Mouse (Mus musculus) megakaryocyte-erythroid progenitor cell, adult 5-6 weeks (primary cell): Measurements from ENCODE around the gene Phc1. TPM values are rescaled to one million over a fixed set of nuclear protein-coding genes. Genes with fewer than 3 reads are reported as not detected.
A peak's percentile ranks its signal among the peaks of the same experiment; 100 is the strongest.

Source experiments
- ATAC-seq: replicated peaks from 2 replicates; pipeline ENCODE4 v1.8.0; 2016; ENCODE audit warnings: mild to moderate bottlenecking, inconsistent platforms; ENCODE audit not compliant: severe bottlenecking, poor library complexity, low FRiP score, low TSS enrichment
- total RNA-seq, 2 experiments: library from RNA; stranded (forward) in 1 of 2; stranded (reverse) in 1 of 2; fragments of 200-1000, 215-1000 nt in 1 of 2; fragments of >200 nt in 1 of 2; fragmentation: Nextera tagmentation in 1 of 2; gene quantifications; 2 replicates each; pipeline ENCODE4 v1.2.3; 2014 to 2017

Gene Phc1
- total RNA-seq, 2 experiments from 2014 or later, result 11.7 to 22.4 TPM

DNA sequence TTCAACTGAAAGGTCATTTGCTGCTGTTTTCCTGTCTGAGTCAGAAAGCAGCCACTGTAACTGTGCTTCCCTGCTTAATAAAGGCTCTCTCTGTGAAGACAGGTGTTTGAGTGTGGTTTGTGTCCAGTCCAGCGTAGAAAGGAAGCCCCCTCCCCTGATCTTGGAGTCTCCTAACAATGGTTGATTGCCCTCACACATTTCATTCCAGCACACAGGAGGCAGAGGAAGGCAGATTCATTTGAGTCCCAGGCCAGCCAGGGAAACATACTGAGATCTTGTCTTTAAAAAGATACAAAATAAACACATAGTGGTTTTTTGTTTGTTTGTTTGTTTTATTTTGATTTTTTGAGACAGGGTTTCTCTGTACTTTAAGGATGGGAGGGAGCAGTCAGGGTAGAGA is 38.2 kb downstream of the Phc1 start:
- ATAC-seq, result no peak

DNA sequence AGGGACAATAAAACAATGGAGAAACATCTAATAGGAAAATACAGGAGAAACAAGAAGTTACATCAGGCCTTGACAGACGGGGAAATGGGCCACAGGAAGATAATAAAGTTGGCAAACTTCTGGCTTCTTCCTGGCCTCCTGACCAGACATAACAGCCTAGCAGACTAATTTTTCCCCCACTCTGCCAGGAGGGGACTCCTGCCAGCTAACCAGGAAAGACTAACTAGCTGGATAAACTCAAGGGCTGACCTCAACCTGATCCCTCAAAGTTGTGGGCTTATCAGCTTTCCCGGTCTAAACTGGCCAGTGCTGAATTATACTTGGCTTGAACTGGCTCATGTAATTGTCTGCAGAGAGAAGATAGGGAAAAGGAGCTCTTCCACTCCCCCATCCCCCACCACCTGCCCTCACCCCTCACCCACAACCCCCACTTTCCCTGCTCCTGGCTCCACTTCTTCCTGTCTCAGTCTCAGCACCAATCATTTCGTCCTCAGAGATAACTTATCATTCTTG is 40.7 kb downstream of the Phc1 start:
- ATAC-seq, result peak; percentile 11; the same call in 1 of the 2 replicates

DNA sequence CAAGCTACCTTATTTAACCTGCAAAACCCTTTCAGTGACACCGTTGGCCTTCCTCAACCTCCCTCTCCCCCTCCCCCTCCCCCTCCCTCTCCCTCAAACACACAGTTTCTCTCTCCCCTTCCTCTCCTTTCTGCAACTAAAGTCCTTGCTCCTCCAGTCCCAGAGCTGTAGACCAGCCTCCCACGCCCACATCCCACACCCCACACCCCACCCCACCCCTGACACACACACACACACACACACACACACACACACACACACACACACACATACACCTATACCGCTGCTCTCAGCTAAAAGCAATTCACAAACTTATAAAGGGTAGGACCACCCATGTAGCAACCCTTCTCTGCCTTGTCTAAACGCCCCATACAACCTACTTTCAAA is 42.1 kb downstream of the Phc1 start:
- no peak for ATAC-seq

DNA sequence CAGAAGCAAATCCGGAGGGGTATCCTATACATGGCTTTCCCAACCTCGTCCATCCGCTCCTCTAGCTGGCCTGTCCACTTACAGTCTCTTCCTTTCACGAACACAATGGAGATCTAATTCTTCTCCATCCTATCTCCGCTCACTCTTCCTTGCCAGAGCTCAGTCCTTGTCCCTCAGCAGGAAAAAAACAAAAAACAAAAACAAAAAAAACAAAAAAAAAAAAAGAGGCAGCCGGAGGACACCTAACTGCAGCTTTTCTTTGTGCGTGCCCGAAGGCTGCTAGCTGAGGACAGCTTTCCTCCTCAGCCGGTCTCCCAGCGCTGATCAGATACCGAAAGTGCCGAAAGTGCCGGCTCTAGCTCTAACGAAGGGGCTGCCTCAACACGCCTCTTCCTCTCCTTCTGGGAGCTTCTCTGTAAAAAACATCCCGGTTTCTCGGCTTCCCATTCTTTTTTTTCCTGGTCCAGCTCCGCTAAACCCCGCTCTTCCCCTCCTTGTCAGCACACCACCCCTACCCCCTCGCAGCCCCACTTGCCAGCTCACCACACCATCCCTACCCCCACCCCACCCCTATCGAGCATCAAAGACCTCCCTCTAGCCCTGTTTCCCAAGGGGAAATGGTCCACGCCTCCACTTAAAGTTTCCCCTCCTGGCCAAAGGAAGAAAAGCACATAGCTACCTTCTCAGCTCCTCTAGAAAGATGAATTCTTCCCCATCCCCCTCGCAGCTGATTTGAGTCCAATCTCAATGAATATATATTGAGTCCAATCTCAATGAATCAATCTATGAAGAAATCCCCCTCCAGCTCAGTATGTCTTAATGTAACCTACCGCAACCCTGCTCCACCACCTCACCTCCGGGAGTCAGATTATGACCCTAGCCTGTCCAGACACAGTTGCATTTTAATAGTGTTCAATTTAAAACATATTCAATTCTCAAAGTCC is 42.8 kb downstream of the Phc1 start:
- peak; percentile 72 for ATAC-seq

DNA sequence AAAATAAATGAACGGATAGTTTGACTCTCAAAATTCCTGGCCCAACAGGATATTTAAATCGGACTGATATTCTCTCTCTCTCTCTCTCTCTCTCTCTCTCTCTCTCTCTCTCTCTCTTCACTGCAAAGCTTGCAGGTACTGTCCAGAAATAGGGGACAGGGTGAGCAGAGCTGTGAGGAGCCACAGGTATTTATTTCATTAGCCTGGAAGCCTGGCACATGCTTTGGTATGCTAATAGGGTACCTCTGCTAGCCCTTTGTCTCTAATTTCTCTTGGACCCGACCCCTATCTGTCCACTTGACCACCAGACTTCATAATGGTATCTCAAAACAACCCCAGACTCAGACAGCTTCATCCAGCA is 43.5 kb downstream of the Phc1 start:
- ATAC-seq, result no peak

DNA sequence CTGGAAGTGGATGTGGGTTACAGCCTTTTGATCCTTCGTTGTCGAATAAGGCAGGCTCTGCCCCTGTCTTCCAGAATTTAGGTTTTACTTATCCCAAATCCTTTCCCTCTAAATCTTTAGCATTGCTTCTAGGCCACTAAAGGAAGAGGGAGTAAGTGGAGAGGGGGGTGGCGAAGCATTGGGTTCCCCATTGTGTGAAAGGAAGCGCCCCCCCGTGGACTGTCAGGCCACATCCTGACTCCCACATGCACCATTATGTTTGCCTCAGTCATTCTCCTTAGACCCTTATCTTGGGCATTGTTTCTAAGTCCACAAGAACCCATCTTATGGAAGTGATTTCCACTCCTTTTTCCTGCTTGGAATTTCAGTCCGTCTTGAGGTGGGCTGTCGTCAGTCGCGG is 45.1 kb downstream of the Phc1 start:
- ATAC-seq, result peak; percentile 42; the same call in 1 of the 2 replicates

DNA sequence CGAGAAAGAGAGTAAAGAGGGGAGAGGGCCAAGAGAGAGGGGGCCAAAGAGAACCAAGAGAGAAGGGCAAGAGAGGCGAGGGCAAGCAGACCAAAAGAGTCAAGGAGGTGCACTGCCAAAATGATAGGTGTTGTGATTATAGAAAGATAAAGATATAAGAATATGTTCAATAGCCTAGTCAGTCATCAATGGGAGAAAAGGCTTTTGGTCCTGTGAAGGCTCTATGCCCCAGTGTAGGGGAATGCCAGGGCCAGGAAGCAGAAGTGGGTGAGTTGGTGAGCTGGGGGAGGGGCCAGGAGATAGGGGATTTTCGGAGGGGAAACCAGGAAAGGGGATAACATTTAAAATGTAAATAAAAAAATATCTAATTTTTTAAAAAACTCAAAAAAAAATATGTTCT is 46.1 kb downstream of the Phc1 start:
- no peak for ATAC-seq

DNA sequence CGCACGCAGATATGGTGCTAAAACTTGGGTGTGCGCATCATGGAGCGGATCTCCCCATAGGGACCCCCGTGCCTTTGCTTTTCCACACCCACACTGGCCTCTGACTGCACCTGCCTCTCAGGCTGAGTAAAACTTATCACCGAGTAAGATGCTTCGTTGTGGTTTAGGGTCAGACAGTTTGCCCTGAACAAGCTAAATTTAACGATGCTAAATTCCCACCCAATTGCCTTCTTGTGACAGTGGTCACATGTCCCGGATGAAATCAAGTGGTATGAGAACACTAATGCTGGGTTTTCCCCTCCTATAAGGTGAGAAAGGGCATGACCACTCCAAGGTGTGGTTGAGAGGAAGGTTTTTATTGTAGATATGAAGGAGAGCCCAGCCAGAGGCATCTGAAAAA is 46.6 kb downstream of the Phc1 start:
- ATAC-seq, result no peak

DNA sequence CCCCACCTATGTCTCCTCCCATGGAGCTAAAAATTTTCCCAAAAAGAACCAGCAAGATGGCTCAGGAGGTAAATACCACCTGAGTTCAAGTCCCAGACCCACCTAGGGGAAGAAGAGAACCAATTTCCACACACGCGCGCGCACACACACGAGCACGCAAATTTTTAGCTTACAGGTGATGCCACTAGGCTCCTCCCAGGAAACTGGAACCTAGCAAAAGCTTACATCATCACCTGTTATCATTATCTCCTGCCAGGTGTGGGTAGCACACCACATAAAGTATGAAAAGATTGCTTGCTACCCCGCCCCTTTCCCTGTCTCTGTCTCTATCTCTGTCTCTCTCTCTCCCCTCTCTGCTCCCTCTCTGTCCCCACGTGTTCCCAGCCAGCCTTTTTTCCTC is 47.2 kb downstream of the Phc1 start:
- ATAC-seq, result no peak

DNA sequence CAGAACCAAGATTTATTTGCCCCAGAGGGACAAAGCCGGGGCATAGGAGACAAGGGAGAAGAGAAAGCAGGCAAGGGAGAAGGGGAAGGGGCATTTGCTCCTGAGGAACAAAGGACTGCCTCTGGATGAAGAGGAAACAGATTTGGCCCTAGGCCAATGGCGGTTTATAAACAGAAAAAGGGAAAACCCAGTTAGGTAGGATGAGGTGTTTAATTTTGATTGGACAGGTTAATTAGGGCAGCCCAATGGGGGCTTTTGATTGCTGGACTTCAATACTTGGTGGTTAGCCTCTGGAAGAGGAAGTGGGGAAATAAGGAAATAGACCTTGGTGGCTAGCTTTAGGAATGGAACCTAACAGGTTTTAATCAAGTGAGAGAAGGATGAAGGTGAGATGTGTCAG is 48.2 kb downstream of the Phc1 start:
- no peak for ATAC-seq

DNA sequence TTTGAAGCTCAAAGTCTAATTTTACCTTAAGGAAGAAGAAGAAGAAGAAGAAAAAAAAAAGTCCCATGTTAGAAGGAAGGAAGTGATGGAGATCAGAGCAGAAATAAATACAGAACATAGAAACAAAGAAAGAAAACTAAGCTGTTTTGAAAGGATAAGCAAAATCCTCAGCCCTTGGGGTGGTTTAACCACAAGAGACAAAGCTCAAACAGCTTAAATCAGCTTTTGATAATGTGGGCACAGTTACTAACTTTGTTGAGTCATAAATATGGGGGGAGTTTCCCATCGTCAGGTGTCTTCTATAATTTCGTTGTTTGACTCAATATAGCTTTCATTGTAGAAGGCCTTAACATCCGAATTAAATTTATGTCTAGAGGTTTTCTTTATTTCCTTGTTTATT is 48.6 kb downstream of the Phc1 start:
- peak; percentile 53 for ATAC-seq

DNA sequence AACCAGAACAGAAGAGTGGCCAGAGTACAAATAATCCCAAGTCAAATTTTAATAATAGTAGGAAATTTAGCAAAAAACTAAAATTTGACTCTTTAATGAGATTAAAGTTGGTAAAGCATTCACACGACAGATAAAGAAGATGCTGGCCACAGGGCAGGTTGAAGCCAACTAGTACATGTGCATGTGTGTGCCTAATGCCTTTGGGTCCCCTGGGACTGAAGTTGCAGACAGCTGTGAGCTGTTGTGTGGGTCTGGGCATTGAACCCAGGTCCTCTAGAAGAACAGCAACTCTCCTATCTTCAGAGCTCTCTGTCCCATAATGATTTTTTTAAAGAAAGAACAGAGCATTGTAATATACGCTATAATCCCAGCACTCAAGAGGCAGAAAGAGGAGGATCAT is 49.1 kb downstream of the Phc1 start:
- no peak for ATAC-seq

DNA sequence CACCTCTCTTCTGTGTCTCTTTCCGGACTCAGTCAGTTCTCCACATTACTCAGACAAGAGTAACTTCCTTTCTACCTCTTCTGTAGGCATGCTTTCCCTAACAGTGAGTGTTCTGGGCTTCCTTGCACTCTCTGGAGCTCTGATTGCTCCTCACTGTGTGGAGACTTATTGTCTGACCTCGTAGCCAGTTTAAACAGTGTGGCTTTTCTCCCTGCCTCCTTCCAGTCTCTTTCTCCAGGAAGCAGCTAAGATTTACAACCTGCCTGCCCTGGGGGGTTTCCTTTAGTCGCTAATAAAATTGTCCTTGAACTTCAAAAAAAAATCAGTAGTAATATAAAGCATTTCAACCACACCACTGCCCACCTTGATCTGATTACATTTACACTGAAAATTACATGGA is 50.1 kb downstream of the Phc1 start:
- ATAC-seq, result no peak

DNA sequence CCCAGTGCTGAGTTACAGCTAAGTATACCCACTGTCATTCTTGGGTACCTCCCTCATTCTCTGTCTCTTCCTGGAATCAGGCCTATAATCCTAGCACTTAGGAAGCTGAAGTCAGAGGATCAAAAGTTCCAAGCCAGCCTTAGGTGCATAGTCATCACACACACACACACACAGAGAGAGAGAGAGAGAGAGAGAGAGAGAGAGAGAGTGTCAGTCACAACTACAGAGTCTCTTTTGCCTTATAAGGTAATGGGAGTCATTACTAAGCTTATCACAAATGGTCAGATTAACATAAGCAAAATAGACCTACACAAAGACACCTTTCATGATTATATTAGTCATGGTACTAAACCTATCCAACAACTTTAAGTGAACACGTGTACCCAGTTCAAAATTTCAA is 51.0 kb downstream of the Phc1 start:
- ATAC-seq, result no peak

DNA sequence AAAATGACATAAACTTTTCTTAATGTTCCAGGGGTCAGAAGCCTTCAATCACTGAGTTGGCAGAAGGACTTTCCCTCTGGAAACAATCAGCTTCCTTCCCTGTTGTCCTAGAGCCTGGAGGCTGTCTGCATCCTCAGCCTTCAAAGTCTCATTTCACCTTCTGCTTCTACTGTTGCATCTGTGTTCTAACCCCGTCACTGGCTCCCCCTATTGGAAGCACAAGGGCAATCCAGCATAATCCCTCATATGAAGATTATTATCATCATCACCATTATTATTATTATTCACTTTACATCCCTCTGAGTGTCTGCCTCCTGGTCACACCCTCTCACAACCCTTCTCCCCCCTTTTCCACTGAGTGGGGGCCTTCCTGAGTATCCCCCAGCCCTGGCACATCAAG is 52.1 kb downstream of the Phc1 start:
- 0 out of 2 replicates have a peak, but pooled peaks have one; percentile 48 for ATAC-seq

DNA sequence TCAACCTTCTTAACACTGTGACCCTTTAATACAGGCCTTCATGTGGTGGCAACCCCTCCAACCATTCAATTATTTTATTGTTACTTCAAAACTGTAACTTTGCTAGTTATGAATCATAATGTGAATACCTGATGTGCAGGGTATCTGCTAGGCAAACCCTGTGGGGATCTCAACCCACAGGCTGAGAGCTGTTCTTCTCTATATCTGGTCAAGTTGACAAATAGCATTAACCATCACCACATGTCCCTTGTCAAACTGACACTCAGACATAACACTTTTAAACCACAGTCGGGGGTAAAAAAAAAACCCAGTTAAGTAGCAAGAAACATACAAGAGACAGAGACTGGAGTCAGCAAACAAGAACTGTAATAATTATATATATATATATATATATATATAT is 55.5 kb downstream of the Phc1 start:
- no peak for ATAC-seq

DNA sequence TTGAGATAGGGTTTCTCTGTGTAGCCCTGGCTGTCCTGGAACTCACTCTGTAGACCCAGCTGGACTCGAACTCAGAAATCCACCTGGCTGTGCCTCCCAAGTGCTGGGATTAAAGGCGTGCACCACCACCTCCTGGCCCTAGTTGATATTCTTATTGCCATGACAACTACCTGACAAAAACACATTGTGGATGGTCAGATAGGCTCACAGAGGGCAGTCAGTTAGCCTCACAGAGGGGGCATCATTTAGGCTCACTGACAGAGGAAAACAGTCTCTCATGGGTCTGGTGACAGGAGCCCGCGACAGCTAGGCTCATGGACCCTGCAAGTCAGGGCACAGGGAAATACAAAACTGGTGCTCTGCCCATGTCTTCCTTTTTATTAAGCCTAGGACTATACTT is 56.1 kb downstream of the Phc1 start:
- peak; percentile 82 for ATAC-seq

DNA sequence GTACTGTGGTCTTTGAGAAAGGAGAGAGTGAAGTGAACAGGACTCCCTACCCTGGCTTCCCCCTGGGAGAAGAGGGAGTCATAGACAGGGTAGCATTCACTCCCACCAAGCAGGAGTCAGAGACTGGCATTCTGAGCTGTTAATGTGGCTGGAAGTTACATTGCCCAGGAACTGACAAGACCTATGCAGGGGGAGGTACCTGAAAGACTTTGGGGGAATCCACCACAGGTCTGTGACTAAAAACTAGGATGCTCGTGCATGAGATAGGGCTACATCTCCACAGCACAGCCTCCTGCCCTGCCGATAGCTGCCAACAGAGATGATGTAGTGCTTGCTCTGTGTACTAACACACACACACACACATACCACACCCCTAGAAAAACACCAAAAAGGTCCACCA is 56.9 kb downstream of the Phc1 start:
- no peak for ATAC-seq

DNA sequence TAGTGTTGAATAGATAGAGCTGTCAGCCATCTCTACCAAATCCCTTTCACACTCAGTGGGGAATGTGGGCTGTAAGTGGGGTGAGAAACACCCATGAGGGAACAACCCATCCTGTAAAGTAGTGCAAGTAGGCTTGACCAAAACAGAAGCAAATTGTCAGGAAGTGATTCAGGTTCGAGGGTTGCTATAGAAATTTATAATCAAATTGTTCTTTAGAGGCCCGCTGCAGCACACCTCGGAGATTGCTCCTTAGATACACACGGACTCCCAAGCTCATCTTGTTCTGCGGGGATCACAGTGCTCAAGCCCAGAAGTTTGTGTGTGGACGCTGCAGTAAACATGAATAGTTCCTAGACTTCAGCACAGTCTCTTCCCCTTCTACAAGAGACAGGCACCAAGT is 57.6 kb downstream of the Phc1 start, which contains the start of gene Klrg1:
Gene Klrg1 (minus strand): TSS at position 101 of the 400 bp plus-strand sequence.
- ATAC-seq, result no peak

DNA sequence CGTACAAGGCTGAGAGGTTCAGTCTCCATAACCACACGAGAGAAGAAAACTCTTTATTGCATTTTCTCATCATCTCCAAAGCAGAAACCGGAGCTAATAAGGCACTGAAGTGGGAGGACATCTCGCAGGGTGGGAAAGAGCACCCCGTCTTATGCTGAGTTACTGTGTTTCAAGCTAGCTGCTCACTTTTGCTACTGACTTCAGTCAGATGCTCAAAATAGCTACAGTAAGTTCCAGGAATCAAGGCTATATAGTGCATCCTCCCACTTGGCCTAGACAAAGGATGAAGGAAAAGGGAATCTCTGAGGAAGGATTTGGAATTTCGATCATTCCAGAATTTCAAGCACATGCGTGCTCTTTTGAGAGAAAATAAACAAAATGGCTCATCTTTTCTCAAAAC is 63.8 kb downstream of the Phc1 start:
- ATAC-seq, result no peak

DNA sequence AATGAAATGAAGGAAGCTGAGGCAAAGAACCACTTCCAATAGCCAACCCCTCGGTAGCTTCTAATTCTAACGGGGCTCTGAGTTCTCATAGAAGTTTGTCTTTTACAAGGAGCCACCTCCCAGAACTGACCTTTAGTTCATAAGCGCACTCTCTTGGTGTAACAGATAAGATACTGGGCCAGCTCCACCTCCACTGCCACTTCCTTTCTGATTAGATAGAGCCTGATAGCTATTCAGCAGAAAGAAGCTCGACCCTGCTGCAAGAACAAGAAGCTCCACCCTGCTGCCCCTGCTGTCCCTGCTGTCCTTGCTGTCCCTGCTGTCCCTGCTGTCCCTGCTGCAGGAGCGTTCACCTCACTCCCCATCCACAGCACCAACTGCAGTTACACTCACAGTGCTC is 65.8 kb downstream of the Phc1 start:
- peak; percentile 83 for ATAC-seq
